Mouse (Mus musculus) embryonic facial prominence, embryonic 10.5 days (tissue): ENCODE data around the gene Get4. TPM values are rescaled to one million over a fixed set of nuclear protein-coding genes. Genes with fewer than 3 reads are reported as not detected.

Experiments
- DNase-seq: peaks from one replicate; pipeline ENCODE4 v3.0.0-alpha.2; 2017; ENCODE audit warnings: low spot score
- H3K27ac ChIP-seq: fragments of 300-500 bp; sonication (generic); replicated peaks from 2 replicates; pipeline ENCODE4 v1.5.1; 2016; ENCODE audit warnings: mild to moderate bottlenecking
- H3K27me3 ChIP-seq: fragments of 300-500 bp; sonication (generic); replicated peaks from 2 replicates; pipeline ENCODE4 v1.6.1; 2016; ENCODE audit warnings: low read depth, mild to moderate bottlenecking; ENCODE audit not compliant: poor library complexity, severe bottlenecking
- H3K36me3 ChIP-seq: fragments of 300-500 bp; sonication (generic); replicated peaks from 2 replicates; pipeline ENCODE4 v1.6.1; 2016; ENCODE audit warnings: mild to moderate bottlenecking, moderate library complexity
- H3K4me1 ChIP-seq: fragments of 300-500 bp; sonication (generic); 2 replicates; pipeline ENCODE4 v1.6.1; 2016
- H3K4me3 ChIP-seq: fragments of 300-500 bp; sonication (generic); 2 replicates; pipeline ENCODE4 v1.5.1; 2016; ENCODE audit warnings: mild to moderate bottlenecking, moderate library complexity
- H3K9me3 ChIP-seq: fragments of 300-500 bp; sonication (generic); 2 replicates; pipeline ENCODE4 v1.6.1; 2016; ENCODE audit warnings: mild to moderate bottlenecking
- whole genome bisulfite sequencing: fragments of 180-500 bp; shearing (Covaris S2); methylation state at CpG from one replicate; pipeline ENCODE4 v1.1.7; 2016; 5-methylcytosine and 5-hydroxymethylcytosine counted together
- polyA plus RNA-seq: library from polyadenylated mRNA; unstranded; fragments of >200 nt; fragmentation: Nextera tagmentation; extraction: Ambion mirVana; gene quantifications from 2 replicates; pipeline ENCODE4 v1.2.1, GENCODE M21; 2016

Gene Get4
- polyA plus RNA-seq, 1 experiment from 2014 or later, result 188 TPM

DNA sequence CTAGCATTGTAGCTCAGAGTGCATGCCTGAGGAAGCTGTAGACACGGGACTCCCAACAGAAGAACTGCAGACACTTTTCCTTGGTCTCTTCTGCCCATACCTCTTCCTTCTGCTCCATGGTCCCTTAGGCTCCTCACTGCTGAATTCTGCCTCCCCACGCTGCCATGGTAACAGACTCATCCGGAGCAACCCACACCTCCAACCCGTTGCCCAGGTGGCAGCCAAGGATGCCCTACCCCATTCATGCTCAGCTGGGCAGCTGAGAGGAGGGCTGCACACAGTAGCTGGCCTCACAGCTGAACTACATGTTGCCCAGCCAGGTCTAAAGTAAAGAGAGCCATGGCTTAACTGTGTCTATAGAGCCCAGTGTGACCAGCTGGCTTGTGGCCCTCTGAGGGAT lies 36.5 kb downstream of the Get4 start:
- no peak for DNase-seq
- Histone ChIP-seq H3K4me1 (peaks cover 24% of the 10 kb centered on the region), H3K4me3 (no peak overlapping the region), H3K9me3 (no peaks in the 10 kb centered on the region), H3K27me3 (no peaks in the 10 kb centered on the region), H3K27ac (no peak overlapping the region), H3K36me3 (no peaks in the 10 kb centered on the region)
- 85% methylated on average over 4 of the region's 4 CpGs for WGBS

GRCm38 (mm10) chr5:139290467-139291259 lies 38.5 kb downstream of the Get4 start:
- Histone ChIP-seq H3K27me3 (no peaks in the 10 kb centered on the region), H3K4me3 (no peak overlapping the region), H3K4me1 (peaks cover 15% of the 10 kb centered on the region), H3K9me3 (no peaks in the 10 kb centered on the region), H3K27ac (no peak overlapping the region), H3K36me3 (no peaks in the 10 kb centered on the region)
- DNase-seq, result no peak
- 85% methylated on average over 12 of the region's 12 CpGs for WGBS

DNA sequence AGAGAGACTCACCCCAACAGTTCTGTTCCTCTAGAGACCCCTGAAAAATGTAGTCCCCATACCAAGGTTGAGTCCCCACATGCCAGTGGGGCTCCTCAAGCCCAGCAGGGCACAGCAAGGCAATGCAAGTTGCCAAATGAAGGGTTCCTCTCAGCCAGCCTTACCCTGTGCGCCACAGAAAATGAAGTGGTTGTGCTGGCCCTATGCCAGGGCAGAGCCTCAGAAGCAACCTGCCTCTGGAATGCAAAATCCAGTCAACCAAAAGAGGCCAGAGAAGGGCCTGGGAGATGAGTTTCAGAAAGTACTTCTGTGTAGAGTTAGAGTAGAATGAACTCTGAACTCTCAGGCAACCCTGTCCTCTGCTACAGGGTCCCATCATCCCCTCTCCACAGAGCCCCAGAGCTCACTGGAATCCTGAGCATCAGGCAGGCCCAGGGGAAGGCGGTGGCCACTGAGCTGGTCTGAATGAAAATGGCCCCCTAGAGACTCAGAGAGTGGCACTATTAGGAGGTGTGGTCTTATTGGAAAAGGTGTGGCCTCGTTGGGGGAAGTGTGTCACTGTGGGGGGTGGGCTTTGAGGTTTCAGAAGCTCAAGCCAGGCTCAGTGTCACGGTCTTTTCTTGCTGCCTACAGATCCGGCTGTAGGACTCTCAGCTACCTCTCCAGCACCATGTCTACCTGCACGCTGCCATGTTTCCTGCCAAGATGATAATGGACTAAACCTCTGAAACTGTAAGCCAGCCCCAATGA lies 39.9 kb downstream of the Get4 start:
- DNase-seq, result no peak
- no peaks in the 10 kb centered on the region for H3K36me3 ChIP-seq
- no peak overlapping the region for H3K27ac ChIP-seq
- H3K4me1 ChIP-seq, result peaks cover 2% of the 10 kb centered on the region
- no peak overlapping the region for H3K4me3 ChIP-seq
- H3K9me3 ChIP-seq, result no peaks in the 10 kb centered on the region
- 76% methylated on average over 6 of the region's 6 CpGs for WGBS
- no peaks in the 10 kb centered on the region for H3K27me3 ChIP-seq

DNA sequence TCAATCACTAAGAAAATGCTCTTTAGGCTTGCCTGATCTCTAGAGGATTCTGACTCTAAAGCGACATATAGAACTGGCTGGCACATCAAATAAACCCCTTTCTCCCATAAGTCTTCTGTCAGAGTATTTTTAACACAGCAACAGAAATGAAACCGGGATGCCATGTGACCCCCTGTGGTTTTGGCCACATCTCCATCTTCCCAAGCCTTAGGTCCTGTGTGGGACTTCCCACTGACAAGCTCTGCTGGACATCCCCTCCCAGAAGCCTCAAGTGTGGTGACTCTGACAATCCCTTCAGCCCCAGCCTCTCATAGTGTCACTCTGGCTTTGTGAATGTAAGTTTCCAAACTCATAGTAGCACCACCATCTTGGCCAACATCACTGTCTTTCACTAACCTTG lies 42.0 kb downstream of the Get4 start:
- DNase-seq, result no peak
- Histone ChIP-seq H3K4me1 (peaks cover 9% of the 10 kb centered on the region; the same call in 1 of the 2 replicates), H3K9me3 (no peaks in the 10 kb centered on the region), H3K36me3 (no peaks in the 10 kb centered on the region), H3K4me3 (no peak overlapping the region), H3K27me3 (no peaks in the 10 kb centered on the region), H3K27ac (no peak overlapping the region)
- WGBS, result 82% methylated on average over 2 of the region's 2 CpGs

DNA sequence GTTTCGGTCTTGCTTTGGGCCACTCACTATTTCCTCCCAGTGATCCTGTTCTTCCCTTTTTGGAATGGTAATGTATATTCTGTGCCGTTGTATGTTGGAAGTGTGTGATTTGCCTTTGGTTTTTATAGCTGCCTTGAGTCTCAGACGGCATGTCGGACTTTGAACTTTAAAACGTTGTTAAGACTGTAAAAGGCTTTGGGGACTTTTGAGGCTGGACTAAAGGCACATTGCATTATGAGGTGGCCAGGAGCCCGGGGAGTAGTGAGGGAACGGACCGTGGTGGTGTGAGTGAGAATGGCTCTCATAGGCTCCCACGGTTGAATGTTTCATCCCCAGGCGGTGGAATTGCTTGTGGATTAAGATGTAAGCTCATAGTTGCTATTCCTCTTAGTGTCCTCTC lies 45.0 kb downstream of the Get4 start:
- WGBS, result 92% methylated on average over 10 of the region's 10 CpGs
- no peak for DNase-seq
- Histone ChIP-seq H3K4me1 (peaks cover 20% of the 10 kb centered on the region), H3K4me3 (no peak overlapping the region), H3K27ac (no peak overlapping the region), H3K9me3 (no peaks in the 10 kb centered on the region), H3K27me3 (0 out of 2 replicates have a peak, but pooled peaks cover 6% of the 10 kb centered on the region), H3K36me3 (no peaks in the 10 kb centered on the region)

DNA sequence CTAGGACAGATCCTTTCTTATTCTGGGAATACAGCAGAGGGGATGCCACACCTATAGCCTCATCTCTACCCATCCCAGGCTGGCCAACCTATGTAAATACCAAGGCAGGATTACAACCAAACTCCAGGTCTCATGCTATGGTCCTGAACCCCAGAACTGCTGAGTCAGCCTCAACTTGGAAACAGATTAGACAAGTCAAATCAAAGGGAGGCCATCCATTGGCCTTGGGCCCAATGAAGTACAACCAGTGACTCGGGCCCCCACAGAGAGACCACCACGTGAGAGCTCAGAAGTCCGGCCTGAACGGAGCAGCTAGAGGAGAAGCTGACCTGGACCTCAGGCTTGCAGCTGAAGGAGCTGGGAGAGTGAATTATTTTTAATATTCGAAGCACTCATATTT lies 45.6 kb downstream of the Get4 start:
- Histone ChIP-seq H3K27ac (no peak overlapping the region), H3K36me3 (no peaks in the 10 kb centered on the region), H3K4me3 (no peak overlapping the region), H3K9me3 (no peaks in the 10 kb centered on the region), H3K4me1 (peaks cover 20% of the 10 kb centered on the region), H3K27me3 (0 out of 2 replicates have a peak, but pooled peaks cover 6% of the 10 kb centered on the region)
- no peak for DNase-seq
- WGBS, result 84% methylated on average over 5 of the region's 5 CpGs

GRCm38 (mm10) chr5:139302101-139302500 lies 50.0 kb downstream of the Get4 start:
- H3K9me3 ChIP-seq, result no peaks in the 10 kb centered on the region
- 0 out of 2 replicates have a peak, but pooled peaks cover 6% of the 10 kb centered on the region for H3K27me3 ChIP-seq
- no peak overlapping the region for H3K4me3 ChIP-seq
- no peak overlapping the region for H3K27ac ChIP-seq
- peaks cover 20% of the 10 kb centered on the region for H3K4me1 ChIP-seq
- WGBS, result 89% methylated on average over 6 of the region's 6 CpGs
- H3K36me3 ChIP-seq, result no peaks in the 10 kb centered on the region
- DNase-seq, result no peak

GRCm38 (mm10) chr5:139303646-139304061 lies 51.5 kb downstream of the Get4 start:
- 90% methylated on average over 9 of the region's 9 CpGs for WGBS
- Histone ChIP-seq H3K27ac (no peak overlapping the region), H3K4me1 (peaks cover 13% of the 10 kb centered on the region), H3K36me3 (no peaks in the 10 kb centered on the region), H3K27me3 (0 out of 2 replicates have a peak, but pooled peaks cover 6% of the 10 kb centered on the region), H3K9me3 (no peaks in the 10 kb centered on the region), H3K4me3 (no peak overlapping the region)
- DNase-seq, result no peak

DNA sequence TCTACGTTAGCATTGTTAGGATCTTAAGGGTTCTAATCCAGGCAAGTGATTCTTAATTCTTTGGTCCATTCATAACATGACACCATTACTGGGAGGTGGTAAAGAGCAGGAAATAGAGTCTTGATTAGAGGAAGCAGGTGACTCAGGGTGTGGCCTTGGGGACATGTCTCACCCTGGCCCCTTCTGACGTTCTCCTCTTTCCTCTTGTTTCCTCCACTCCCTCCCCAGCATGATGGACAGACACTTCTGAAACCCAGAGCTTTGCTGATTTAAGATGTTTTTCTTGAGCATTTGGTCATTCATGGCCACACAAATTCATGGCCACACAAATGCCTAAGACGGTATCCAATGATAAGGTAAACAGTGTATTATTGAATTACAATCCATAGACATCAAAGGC lies 57.8 kb downstream of the Get4 start:
- H3K9me3 ChIP-seq, result 0 out of 2 replicates have a peak, but pooled peaks cover 2% of the 10 kb centered on the region

DNA sequence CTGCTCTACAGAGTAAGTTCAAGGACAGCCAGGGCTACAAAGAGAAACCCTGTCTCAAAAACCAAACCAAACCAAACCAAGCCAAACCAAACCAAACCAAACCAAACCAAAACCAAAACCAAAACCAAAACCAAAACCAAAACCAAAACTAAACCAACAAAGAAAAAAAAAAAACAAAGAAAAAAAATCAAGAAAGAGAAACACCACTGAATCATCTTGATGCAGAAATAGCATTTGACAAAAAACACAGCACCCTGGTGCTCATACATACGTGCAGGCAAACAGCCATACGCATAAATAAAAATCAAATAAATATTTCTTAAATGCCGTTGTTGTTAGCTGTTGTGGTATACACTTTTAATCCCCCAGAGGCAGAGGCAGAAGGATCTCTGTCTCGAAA lies 58.4 kb downstream of the Get4 start:
- Histone ChIP-seq H3K9me3 (0 out of 2 replicates have a peak, but pooled peaks cover 2% of the 10 kb centered on the region), H3K4me1 (no peaks in the 10 kb centered on the region), H3K4me3 (no peak overlapping the region), H3K27ac (no peak overlapping the region), H3K36me3 (no peaks in the 10 kb centered on the region), H3K27me3 (no peaks in the 10 kb centered on the region)
- WGBS, result 87% methylated on average over 4 of the region's 4 CpGs
- no peak for DNase-seq

More for the DNA sequence above, 57.8 kb downstream of the Get4 start:
- H3K4me3 ChIP-seq, result no peak overlapping the region
- no peak overlapping the region for H3K27ac ChIP-seq
- H3K27me3 ChIP-seq, result no peaks in the 10 kb centered on the region
- WGBS, result 75% methylated on average over 3 of the region's 3 CpGs
- H3K4me1 ChIP-seq, result no peaks in the 10 kb centered on the region
- H3K36me3 ChIP-seq, result no peaks in the 10 kb centered on the region
- DNase-seq, result no peak

DNA sequence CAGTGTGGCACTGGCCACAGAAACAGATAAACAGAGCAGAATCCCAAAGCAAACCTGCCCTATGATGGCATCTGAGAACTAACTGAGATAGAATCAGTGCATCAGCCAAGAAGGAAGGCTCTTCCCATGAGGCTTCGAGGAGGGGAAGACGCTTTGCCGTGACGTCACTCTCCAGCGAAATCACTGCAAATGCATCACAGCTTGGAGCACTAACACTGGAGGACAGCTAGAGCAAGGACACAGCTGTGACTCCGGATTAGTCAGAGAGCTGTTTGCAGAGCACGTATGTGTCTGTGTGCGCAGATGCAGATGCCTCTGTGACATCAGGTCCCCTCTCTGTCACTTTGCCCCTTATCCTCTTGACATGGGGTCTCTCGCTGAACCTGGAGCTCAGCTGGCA lies 59.7 kb downstream of the Get4 start:
- H3K27ac ChIP-seq, result no peak overlapping the region
- no peak for DNase-seq
- H3K9me3 ChIP-seq, result 0 out of 2 replicates have a peak, but pooled peaks cover 2% of the 10 kb centered on the region
- H3K4me3 ChIP-seq, result no peak overlapping the region
- H3K36me3 ChIP-seq, result no peaks in the 10 kb centered on the region
- 90% methylated on average over 9 of the region's 9 CpGs for WGBS
- H3K27me3 ChIP-seq, result no peaks in the 10 kb centered on the region
- H3K4me1 ChIP-seq, result no peaks in the 10 kb centered on the region

- 85% methylated on average over 9 of the region's 9 CpGs for WGBS
- Histone ChIP-seq H3K4me1 (0 out of 2 replicates have a peak, but pooled peaks cover 2% of the 10 kb centered on the region), H3K27me3 (peaks cover 5% of the 10 kb centered on the region; the same call in 1 of the 2 replicates), H3K9me3 (0 out of 2 replicates have a peak, but pooled peaks cover 2% of the 10 kb centered on the region), H3K4me3 (no peak overlapping the region), H3K36me3 (no peaks in the 10 kb centered on the region), H3K27ac (no peak overlapping the region)
- no peak for DNase-seq
Observed at GRCm38 (mm10) chr5:139313536-139313935, 61.4 kb downstream of the Get4 start.
